Mouse (Mus musculus) cerebellum, adult (tissue): ENCODE results near the gene Syt16.

ENCODE experiments used
- ATAC-seq: cut with Nextera tagmentation; 2 replicates; pipeline ENCODE4 v1.9.2; 2017; ENCODE audit warnings: mild to moderate bottlenecking, moderate library complexity, mixed read lengths; ENCODE audit not compliant: insufficient number of reproducible peaks, low FRiP score, low TSS enrichment

Gene Syt16

DNA sequence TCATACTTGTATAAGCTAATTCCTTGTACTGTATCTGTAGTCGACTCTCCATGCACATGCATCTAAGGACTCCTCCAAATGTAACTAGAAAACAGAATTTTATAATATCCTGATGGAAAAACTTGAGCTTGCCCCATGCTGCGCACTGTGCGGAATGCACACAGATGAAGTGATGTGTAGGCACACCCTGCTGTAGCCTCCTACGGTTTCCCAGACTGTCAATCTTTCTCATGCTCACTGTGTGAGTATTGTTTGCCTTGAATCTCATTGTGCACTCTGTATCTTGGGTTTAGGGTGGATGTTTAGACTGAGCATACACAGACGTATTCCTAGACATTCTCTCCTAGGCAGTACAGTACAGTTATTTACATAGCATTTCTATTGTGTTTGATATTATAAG, 203.9 kb downstream of the Syt16 start:
- no peak for ATAC-seq

DNA sequence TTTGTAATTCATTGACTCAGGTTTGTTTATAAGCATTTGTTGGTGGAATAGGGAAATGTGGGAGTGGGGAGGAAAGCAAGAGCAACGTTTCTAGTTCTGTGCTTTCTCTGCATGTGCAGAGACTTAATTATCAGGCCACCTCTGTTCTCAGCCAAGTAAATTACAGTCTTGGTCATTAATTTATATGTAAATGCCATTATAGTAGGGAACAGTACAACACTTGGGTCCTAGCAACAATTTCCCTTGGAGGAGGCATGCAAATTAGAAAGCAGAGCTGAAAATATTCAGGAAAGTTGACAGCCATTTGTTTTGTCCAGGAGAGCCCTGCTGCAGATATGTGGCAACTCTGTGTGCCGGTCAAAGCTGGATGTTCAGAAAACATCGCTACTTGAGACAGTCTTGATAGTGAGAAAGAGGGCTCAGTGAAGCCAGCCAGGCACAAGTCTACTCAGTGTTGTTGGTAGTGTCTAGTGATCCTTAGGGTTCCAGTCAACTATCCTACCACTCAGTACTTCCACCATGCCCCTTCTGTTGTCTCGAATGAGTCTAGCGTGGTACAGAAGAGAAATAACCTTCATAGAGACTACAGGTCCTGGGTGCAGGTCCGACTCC, 205.1 kb downstream of the Syt16 start:
- ATAC-seq, result no peak

DNA sequence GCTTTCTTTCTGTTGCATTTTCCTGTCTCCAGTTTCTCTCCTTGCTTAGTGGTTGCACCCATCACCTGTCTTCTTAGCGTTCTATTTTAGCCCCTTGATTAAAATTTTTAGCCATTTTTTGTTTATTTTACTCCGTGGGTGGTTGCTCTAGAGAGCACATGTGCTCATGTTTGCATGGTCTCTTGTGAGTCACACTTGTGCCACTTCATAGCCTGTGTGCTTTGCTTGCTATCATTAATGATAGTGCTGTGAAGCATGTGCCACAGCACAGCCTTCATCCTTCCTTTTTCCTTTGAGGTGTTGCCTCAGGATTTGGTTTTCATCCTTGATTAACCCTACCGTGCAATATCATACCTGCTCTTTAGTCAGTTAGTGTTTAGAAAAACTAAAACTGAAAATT, 214.7 kb downstream of the Syt16 start:
- no peak for ATAC-seq

GRCm38 (mm10) chr12:74216103-74216728, 218.8 kb downstream of the Syt16 start:
- no peak for ATAC-seq

DNA sequence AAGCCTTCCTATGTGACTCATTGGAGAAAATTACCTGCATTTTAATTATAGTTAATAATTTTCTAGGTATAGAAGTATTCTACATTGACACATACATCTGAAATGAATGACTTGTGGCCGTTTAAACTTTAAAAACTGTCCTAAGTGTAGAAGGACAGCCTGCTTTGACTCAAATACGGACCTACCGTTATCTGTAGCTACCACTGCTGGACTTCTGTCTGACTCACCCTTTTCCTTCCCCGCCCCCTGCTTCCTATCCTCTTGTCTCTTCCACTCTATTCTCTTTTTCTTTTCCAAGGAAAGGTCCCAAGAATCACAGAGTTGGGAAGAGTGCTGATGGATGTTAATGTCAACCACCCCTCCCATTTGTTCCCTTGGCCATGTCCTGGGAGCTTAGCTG, 222.4 kb downstream of the Syt16 start:
- no peak for ATAC-seq

DNA sequence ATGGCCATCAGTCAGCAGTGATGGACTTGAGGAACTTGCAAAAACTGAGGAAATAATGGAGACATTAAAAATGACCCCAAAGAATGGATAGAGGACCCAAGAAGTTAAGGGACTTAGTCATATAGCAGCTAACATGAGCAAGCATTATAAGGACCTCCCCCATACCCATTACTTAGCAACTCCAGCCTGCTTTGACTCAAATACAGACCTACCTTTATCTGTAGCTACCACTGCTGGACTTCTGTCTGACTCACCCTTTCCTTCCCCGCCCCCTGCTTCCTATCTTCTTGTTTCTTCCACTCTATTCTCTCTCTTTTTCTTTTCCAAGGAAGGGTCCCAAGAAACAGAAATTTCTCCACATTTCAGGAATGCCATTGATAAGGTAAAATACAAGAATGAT, 223.2 kb downstream of the Syt16 start:
- ATAC-seq, result no peak

DNA sequence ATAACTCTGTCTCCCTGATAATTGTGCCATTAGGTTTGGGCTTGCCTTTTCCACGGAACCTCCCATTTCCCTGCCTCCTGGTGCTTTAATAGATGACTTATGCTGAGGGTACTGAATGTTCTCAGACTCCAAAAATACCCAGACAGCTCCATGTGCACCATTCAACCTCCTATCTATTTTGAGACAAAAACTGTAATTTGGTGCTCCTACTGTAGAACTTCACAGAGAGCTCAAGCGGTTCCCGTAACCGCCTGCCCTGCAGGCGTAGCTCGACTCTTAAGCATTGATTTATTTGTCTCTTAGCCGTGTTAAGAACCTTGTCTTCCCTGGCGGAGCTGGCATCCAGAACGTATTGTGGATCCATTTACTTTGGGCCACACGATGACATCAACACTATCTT, 233.3 kb downstream of the Syt16 start:
- no peak for ATAC-seq

DNA sequence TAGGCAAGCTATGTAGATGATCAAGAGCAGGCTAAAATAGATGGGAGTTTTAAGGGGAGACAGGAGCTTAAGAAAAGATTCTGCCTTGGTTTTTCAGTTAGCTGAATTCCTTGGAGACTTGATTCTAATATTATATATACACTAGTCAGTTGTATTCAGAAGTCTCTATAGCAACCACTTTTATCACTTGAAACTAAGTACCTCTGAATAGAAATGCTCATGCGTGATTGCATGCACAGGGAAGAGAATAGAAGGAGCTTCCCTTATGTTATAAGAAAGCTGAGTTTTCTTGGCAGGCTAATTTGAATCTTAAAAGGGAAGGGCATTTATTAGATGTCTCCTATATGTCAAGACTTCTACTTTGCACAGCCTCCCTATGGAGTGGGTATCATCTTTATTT, 235.4 kb downstream of the Syt16 start:
- no peak for ATAC-seq

DNA sequence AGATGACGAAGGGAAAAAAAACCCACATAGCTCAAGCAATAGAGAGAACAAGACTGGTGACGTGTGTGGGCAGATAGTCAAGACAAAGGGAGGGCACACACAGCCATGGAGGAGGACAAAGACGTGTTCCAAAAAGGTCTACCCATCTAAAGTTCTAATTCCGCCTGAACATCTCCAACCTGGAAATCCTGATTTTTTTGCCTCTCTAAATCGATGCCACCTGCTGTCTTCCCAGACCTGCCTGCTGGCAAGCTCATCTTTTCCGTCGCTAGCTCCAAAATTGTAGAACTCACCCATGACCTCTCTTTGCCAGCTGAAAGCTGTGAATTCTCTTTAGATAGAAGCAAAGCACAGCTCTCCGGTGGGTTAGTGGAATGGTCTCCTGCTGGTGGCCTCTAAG, 238.7 kb downstream of the Syt16 start:
- ATAC-seq, result peak; percentile 26; the same call in 1 of the 2 replicates

DNA sequence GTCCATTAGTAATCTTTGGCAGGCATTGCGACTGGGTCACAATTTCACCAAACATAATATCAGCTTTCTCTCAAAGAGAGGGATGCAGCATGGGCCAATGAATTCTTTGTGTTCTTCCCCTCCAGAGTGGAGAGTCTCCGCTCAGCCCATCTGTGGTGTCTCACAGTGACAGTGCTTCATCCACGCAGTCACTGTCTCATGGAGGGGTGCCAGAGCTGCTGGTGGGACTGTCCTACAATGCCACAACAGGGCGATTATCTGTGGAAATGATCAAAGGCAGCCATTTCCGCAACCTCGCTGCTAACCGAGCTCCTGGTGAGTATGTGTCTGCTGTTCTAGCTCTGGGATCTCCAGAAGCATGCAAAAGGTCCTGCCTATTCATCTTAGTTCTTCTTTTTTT, 240.6 kb downstream of the Syt16 start:
- ATAC-seq, result no peak

GRCm38 (mm10) chr12:74238806-74239205, 241.3 kb downstream of the Syt16 start:
- no peak for ATAC-seq

GRCm38 (mm10) chr12:74264846-74265245, 267.4 kb downstream of the Syt16 start:
- no peak for ATAC-seq

DNA sequence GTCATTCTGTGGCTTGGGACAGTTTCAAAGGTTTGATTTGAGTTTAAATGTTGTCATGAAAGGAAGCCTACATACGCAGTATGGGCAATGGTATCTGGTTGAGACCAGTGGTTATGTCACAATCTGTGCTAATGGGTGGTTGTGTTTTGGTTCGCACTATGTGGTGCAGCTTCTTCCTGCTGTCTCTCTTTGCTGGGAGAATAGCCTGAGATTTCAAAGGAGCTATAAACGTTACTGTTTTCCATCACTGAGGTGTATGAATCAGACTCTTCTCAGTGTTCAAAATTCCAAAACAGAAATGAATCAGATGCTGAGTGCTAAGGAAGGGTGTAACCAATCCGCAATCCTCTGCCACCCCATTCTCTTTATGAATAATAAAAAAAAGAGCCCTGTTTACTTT, 269.6 kb downstream of the Syt16 start:
- ATAC-seq, result no peak

- ATAC-seq, result no peak
Observed at GRCm38 (mm10) chr12:74268644-74269285, 271.3 kb downstream of the Syt16 start.

GRCm38 (mm10) chr12:74272545-74272944, 275.1 kb downstream of the Syt16 start:
- no peak for ATAC-seq

DNA sequence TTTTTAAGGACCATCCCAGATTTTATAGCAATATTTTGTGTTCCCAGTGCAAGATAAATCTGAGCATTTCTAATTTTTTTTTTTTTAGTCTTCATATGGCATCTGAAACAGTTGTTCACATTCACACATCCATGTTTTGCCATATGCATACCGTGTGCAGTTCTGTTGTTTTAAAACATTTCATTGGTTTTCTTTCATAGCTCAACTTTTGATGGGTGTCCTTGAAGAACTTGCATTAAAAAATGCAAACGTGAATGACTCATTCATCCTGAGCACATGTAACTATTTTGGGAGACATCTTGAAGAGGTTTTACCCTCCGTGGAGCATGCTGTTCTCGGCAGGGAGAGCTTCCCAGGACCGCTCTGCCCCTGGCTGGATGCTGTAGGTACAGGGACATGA, 279.8 kb downstream of the Syt16 start:
- no peak for ATAC-seq

DNA sequence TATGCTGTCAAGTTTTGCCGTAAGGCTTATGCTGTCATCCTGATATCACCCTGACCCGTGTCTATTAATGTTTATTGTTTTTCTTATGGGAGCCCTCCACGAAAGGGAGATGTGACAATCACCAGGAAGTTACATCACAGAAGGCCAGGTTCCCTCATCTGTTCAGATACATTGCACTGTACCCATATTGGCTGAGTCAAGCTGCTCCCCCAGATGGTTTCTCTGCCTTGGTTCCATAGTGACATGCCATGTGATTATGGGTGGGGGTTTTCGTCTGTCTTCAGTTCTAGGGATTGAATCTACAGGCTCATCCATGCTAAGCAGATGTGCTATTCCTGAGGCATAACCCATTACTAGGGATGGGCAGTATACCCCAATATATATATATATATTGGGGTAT, 283.9 kb downstream of the Syt16 start:
- ATAC-seq, result no peak

DNA sequence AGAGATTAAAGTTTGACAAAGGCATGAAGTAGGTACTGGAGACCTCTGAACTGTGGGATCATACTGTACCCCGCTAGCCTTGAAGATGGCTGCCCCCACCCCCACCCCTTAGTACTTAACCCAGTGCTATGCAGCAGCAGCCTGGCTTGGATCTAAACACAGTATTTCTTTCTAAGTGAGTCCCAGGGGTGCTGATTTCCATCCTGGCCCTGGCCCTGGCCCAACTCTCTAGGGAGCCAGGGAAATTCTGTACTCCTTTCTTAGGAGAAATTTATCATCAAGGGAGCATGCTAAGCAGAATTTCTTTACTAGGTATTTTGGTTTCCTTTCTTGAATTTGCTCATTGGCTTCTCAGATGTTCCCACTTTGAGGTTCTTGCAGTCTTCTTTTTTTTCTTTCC, 285.4 kb downstream of the Syt16 start:
- no peak for ATAC-seq

GRCm38 (mm10) chr12:74284020-74284684, 286.7 kb downstream of the Syt16 start:
- ATAC-seq, result peak; percentile 62

DNA sequence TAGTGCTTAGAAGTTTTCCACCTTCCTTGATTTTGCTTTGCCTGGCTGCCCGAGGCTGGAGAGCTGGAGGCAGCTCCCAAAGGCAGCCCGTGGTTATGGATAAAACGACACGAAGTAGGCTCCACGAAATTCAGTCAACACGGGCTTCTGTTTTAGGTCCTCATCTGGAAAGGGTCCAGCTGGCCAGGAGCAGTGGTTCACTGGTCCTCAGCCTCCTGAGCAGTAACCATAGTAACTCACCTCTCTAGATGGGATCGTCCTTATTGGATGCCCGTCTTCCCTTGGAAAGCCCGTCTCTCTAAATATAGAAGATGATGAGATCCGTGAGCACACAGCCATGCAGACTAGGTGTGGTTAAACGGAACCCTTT, 287.2 kb downstream of the Syt16 start:
- peak; percentile 81 for ATAC-seq

- ATAC-seq, result no peak
Observed at GRCm38 (mm10) chr12:74290983-74291382, 293.5 kb downstream of the Syt16 start.
